Mouse (Mus musculus) testis, adult 2 months (tissue): ENCODE results near the gene Nab1.

Source experiments
- CTCF ChIP-seq: fragments of 200-500 bp; IDR thresholded peaks from 2 replicates; pipeline ENCODE4 v1.5.1; 2012; ENCODE audit warnings: low read depth, mild to moderate bottlenecking, inconsistent platforms, low read length, moderate library complexity; ENCODE audit not compliant: control insufficient read depth, insufficient read depth, insufficient replicate concordance
- POLR2A ChIP-seq: fragments of 200-500 bp; IDR thresholded peaks from 2 replicates; pipeline ENCODE4 v1.6.1; 2012; ENCODE audit warnings: low read depth, mild to moderate bottlenecking, inconsistent platforms, low read length, moderate library complexity; ENCODE audit not compliant: control insufficient read depth

DNA sequence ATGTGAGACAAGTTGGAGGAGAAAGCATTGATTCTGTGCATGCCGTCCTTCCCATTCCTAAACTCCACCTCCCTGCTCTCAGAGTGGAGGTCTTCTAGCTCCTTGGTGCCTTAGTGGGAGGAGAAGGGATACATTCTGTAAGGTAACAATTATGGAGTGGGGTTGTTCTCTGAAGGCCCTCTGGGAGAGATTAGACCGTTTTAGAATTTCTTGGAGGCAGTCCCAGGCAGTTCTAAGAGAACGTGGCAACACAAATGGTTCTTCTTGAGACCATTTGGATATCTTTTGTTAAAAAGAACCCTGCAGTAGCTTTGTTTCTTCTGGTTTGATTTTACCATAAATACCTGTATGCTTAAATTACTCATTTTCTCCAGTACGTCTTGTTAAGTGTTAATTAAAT lies 1.8 kb upstream of the Nab1 start:
- TF ChIP-seq CTCF (no peak), POLR2A (no peak)
